Mouse (Mus musculus) urinary bladder, adult 2 months (tissue): ENCODE measurements around the gene Vmn1r37. TPM values are rescaled to one million over a fixed set of nuclear protein-coding genes. Genes with fewer than 3 reads are reported as not detected.
"Not testable (repeated sequence)": the region's sequence is repeated elsewhere in the genome, so short reads cannot be mapped to it uniquely, and the experiment has no call there.

Experiments
- DNase-seq: peaks from one replicate; pipeline ENCODE4 v3.0.0; 2022; ENCODE audit warnings: low spot score
- polyA plus RNA-seq: library from polyadenylated mRNA; depleted of rRNA; stranded (reverse); fragments of >200 nt; gene quantifications from 2 replicates; pipeline ENCODE4 v1.2.3, GENCODE M21; 2012; rRNA removed

Vmn1r37 gene
- polyA plus RNA-seq, result not detected in 2 replicates

DNA sequence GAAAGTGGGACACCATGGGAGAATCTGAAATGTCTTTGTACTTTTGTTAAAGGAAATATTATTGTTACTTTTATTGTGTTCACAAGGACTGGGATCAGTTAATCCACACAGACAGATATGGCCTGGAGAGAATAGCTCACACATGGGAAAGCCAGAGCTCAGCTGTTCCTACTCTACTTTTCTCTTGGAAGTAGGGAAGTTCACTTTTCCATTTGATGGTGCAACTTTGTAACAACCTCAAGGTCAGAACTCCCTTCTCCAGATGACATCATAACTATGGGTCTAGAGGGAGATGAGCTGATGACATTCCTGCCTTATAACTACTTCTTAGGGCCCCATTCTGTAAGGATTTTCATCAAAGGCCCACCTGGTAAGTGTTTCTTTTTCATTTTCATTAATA, at the start of gene Vmn1r37:
Gene Vmn1r37, plus strand, starts transcription at position 301 of the 400 bp plus-strand sequence.
- not testable (repeated sequence) for DNase-seq

DNA sequence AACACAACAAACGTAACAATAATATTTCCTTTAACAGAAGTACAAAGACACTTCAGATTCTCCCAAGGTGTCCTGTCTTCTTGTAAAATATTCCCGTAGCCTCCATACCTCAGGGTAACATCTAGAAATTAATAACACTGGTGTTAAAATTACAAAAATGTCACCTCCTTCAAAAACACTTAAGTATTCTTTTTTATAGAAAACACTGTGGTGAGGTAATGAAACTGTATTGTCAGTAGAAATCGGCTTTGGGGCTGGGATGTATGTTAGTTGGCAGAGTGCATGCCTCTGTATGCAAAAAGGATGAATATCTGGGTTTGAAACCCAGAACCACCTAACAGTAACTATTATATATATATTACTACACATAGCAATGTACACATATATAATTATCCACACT, 43.4 kb upstream of the Vmn1r37 start, which contains the start of gene Vmn1r35:
Gene Vmn1r35, minus strand, starts transcription at position 101 of the 400 bp plus-strand sequence.
- DNase-seq, result no peak

DNA sequence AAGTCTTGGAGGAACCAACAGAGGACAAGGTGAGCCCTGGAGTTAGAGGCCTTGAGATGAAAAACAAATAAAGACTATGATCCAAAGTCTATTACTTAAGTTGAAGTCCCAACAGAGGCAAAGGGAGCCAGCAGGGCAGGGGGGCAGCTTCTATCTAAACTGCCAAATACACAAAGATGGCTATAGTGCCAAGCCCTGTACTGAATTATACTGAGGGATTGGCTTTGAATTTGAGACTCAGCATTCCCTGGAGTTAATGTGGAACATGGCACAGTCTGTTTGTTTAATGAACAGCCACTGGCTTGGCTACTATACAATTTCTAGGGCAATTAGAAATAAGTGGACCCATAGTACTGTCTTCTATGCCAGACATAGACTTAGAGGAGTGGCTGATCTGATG, 20.3 kb upstream of the Vmn1r37 start:
- no peak for DNase-seq

DNA sequence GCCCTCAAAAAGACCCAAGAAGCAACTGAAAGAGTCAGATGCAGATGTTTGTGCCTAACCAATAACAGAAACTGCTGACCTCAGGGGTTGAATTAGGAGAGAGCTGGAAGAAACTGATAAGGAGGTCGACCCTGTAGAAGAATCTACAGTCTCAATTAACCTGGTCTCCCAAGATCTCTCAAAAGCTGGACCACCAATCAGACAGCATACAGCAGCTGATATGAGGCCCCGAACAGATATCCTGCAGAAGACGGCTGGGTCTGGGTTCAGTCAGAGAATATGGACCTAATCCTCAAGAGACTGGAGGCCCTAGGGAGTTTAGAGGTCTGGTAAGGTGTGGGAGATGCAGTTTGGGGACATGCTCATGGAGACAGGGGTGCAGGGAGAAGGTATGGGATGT, 15.3 kb upstream of the Vmn1r37 start:
- no peak for DNase-seq

DNA sequence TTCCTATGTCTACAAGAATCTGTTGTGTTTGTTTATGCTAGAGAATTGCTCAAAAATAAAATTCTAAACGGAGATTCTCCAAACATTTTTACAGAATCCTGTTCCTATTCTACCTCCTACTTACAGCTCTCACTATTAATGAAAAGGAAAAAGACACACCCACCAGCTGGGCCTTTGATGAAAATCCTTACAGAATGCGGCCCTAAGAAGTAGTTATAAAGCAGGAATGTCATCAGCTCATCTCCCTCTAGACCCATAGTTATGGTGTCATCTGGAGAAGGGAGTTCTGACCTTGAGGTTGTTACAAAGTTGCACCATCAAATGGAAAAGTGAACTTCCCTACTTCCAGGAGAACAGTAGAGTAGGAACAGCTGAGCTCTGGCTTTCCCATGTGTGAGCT, 10.1 kb upstream of the Vmn1r37 start, which contains the start of gene Vmn1r36:
Gene Vmn1r36, minus strand, starts transcription at position 101 of the 400 bp plus-strand sequence.
- not testable (repeated sequence) for DNase-seq

DNA sequence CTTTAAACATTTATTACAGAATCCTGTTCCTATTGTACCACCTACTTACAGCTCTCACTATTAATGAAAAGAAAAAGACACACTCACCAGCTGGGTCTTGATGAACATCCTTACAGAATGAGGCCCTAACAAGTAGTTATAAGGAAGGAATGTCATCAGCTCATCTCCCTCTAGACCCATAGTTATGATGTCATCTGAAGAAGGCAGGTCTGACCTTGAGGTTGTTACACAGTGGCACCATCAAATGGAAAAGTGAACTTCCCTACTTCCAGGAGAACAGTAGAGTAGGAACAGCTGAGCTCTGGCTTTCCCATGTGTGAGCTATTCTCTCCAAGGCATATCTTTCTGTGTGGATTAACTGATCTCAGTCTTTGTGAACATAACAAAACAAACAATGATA, 53.3 kb downstream of the Vmn1r37 start, which contains the start of gene Vmn1r38:
Gene Vmn1r38, minus strand, starts transcription at position 101 of the 400 bp plus-strand sequence.
- DNase-seq, result not testable (repeated sequence)

Other genes with a start within 250 kb of the Vmn1r37 start
- gene Mad2l1, start 194.0 kb upstream of the Vmn1r37 start, polyA plus RNA-seq, result 7.6 and 8.6 TPM in 2 replicates
- 0.03 TPM in 1 of 2 replicates, not detected in the other for gene Vmn1r32, start 169.3 kb upstream of the Vmn1r37 start, polyA plus RNA-seq
- not detected in 2 replicates for gene Vmn1r33, start 111.1 kb upstream of the Vmn1r37 start, polyA plus RNA-seq
- not detected in 2 replicates for gene Vmn1r34, start 85.5 kb upstream of the Vmn1r37 start, polyA plus RNA-seq
- gene Vmn1r35, start 43.5 kb upstream of the Vmn1r37 start, polyA plus RNA-seq, result not detected in 2 replicates
- gene Vmn1r36, start 10.2 kb upstream of the Vmn1r37 start, polyA plus RNA-seq, result not detected in 2 replicates
- gene Vmn1r38, start 53.2 kb downstream of the Vmn1r37 start, polyA plus RNA-seq, result not detected in 2 replicates
- gene Vmn1r39, start 81.2 kb downstream of the Vmn1r37 start, polyA plus RNA-seq, result not detected in 2 replicates
- gene Gng12, start 167.0 kb downstream of the Vmn1r37 start, polyA plus RNA-seq, result 85.2 and 113 TPM in 2 replicates